Mouse (Mus musculus) gastrocnemius, adult 8-10 months (tissue): Measurements from ENCODE around the gene Wdr17. TPM values are rescaled to one million over a fixed set of nuclear protein-coding genes. Genes with fewer than 3 reads are reported as not detected.

Source experiments
- DNase-seq, 2 experiments: peaks; one replicate each; pipeline ENCODE4 v3.0.0; 2022; ENCODE audit warnings: low spot score in 2 of 2
- total RNA-seq, 4 experiments: library from RNA; stranded (reverse); gene quantifications; 2 replicates each; pipeline ENCODE4 v1.2.4; 2022

Wdr17 gene
- total RNA-seq, 4 experiments from 2014 or later, result 0.07 TPM; not detected in 3

GRCm38 (mm10) chr8:54600671-54601251 is 286.2 kb downstream of the Wdr17 start, which contains the start of gene Spata4:
Gene Spata4, plus strand, starts transcription at chr8:54600781.
- no peak for DNase-seq

DNA sequence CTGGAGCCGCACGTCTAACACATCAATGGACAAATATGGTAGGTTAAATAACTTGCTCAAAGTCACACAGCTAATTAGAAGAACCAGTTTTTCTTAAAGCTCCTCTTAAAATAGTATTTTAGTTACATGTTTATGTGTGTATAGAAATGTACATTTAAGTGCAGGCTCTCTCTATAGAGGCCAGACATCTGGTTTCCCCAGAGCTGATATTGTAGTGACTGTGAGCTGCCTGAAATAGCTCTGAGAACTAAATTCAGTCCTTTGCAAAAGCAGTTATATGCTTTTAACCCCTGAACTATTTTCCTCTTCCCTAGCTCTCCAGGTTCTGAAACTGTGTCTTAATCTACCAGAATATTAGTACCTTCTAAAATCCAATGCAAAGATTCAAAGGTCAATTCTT is 289.6 kb downstream of the Wdr17 start:
- no peak for DNase-seq

DNA sequence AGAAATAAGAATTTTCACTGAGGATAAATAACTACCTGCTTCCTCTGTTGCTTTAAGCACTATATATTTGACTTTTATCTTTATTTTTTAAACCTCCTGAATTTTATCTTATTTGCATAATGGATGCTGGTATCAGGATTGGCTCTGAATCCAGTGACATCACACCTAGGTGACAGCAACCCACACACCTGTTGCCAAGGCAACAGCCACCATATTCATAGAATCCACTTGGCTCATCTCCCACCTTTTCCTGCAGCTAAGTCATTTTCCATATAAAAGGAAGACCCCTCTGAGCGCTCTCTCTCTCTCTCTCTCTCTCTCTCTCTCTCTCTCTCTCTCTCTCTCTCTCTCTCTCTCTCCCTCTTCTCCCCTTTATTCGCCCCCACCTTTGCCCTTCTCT is 290.0 kb downstream of the Wdr17 start:
- DNase-seq, result no peak

DNA sequence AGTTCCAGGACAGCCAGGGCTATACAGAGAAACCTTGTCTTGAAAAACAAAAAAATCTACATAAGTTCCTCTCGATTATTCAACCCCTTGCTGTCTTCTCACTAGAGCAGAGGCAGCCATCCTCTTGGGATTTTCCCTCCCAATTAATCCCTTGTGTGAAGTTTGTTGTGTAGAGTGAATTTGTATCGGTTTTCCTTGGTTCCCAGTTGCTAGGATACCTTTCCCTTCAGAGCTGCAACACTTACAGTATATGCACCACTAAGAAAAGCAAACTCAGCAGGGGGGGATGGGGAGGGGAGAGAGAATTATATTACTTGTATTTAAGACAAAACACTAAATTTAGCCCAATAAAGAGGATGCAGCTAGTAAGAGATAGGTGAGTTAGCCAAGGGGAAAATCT is 290.9 kb downstream of the Wdr17 start:
- DNase-seq, result no peak

DNA sequence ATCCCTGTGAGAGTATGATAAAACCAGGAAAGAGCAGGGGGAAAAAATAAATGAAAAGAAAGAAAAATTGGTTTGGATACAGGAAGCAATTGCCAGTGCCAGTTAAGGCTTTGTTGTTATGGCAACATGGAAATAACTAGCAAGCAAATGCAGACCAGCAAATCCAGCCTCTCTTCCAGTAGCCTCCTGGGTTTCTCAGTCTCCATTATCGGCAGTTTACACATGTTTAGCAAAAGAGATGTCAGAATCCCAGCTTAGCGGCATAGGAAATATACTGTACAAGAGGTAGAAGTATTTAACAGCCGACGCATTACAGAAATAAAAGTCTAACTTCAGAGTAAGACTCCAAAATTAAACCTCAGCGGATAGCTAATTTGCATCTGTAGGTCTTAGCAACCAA is 292.4 kb downstream of the Wdr17 start:
- no peak for DNase-seq

GRCm38 (mm10) chr8:54582886-54583285 is 304.1 kb downstream of the Wdr17 start:
- DNase-seq, result no peak

- DNase-seq, result peak; percentile 15 to 41
These were observed 305.5 kb downstream of the Wdr17 start for GRCm38 (mm10) chr8:54581436-54581835.

Other genes starting within 250 kb of the Wdr17 start
- gene Gpm6a, start 67.7 kb upstream of the Wdr17 start, total RNA-seq, result under 1 TPM; 0.34 to 0.86 (median 0.56) TPM